ENCODE assay signal across 29 mouse cellular contexts in the genomic region with DNA sequence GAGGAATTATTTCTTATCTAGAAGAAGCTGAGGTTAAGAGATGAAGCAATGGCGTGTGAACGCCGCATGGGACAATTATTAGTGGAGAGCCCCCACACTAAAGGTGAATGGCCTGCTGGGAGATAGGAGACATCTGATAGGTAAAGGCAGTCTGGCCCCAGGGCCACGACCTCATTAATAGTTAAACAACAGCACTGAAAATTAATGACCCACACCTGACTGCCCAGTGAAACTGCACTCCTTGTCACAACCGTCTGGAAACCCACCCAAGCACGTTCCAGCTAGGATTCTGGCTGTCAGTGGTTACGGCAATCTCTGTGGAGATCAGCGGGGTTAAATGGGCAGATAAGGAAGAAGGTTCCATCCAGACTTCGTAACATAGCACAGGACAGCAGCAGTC.
DNase-seq lines count a peak whose midpoint lies in the region; ATAC-seq and TF ChIP-seq lines count a peak whose summit lies in the region.
"Had no signal": no experiment of that assay in that cellular context is flagged by ENCODE, and none has a peak within 500 bp of the region (broad histone marks: within the 10 kb centered on the region; RNA-seq: fewer than 3 reads in every experiment).

No protein-coding gene starts in this region.

- no peaks in the 10 kb centered on the region for H3K9me3 ChIP-seq in forebrain, embryonic 12.5 days
- no peaks in the 10 kb centered on the region for H3K9me3 ChIP-seq in forebrain, postnatal 0 days (ENCODE audit: low read length)
- no peaks in the 10 kb centered on the region for H3K9me3 ChIP-seq in hindbrain, embryonic 16.5 days (ENCODE audit: control insufficient read depth, low read length)
- H3K9me3 ChIP-seq in hindbrain, postnatal 0 days (ENCODE audit: low read length) = no peaks in the 10 kb centered on the region
- no peaks in the 10 kb centered on the region for H3K9me3 ChIP-seq in kidney, postnatal 0 days (replicated peaks; ENCODE audit: low read length)
- H3K9me3 ChIP-seq in neural tube, embryonic 11.5 days (ENCODE audit: control insufficient read depth, low read length) = no peaks in the 10 kb centered on the region
- H3K9me3 ChIP-seq: embryonic facial prominence, embryonic 13.5 days; forebrain, embryonic 10.5 days; heart, embryonic 10.5 days; heart, embryonic 15.5 days; limb, embryonic 13.5 days had no signal

- H3K4me1 ChIP-seq in forebrain, embryonic 12.5 days = peaks cover 8% of the 10 kb centered on the region; the same call in 1 of the 2 replicates
- no peaks in the 10 kb centered on the region for H3K4me1 ChIP-seq in forebrain, postnatal 0 days (ENCODE audit: insufficient read depth)
- H3K4me1 ChIP-seq in hindbrain, embryonic 16.5 days (ENCODE audit: control insufficient read depth, insufficient read depth, low read depth, low read length) = no peaks in the 10 kb centered on the region
- H3K4me1 ChIP-seq in hindbrain, postnatal 0 days (ENCODE audit: insufficient read depth, low read length) = no peaks in the 10 kb centered on the region
- H3K4me1 ChIP-seq in kidney, postnatal 0 days (replicated peaks; ENCODE audit: insufficient read depth, low read length) = peaks cover 14% of the 10 kb centered on the region; the same call in 1 of the 2 replicates
- H3K4me1 ChIP-seq in neural tube, embryonic 11.5 days (ENCODE audit: control insufficient read depth, insufficient read depth, low read length) = peaks cover 11% of the 10 kb centered on the region; the same call in 1 of the 2 replicates
- H3K4me1 ChIP-seq: megakaryocyte, embryonic 14.5 days had no signal

- 80% methylated on average over 9 of the region's 9 CpGs for WGBS in forebrain, embryonic 12.5 days
- WGBS in forebrain, postnatal 0 days = 86% methylated on average over 9 of the region's 9 CpGs
- WGBS in hindbrain, embryonic 16.5 days = 81% methylated on average over 9 of the region's 9 CpGs
- 83% methylated on average over 9 of the region's 9 CpGs for WGBS in hindbrain, postnatal 0 days
- WGBS in kidney, postnatal 0 days = 33% methylated on average over 9 of the region's 9 CpGs
- WGBS in neural tube, embryonic 11.5 days = 64% methylated on average over 9 of the region's 9 CpGs

- H3K27ac ChIP-seq in forebrain, embryonic 12.5 days = no peak overlapping the region
- no peak overlapping the region for H3K27ac ChIP-seq in forebrain, postnatal 0 days (ENCODE audit: low read depth, low read length)
- no peak overlapping the region for H3K27ac ChIP-seq in hindbrain, embryonic 16.5 days (ENCODE audit: low read depth, low read length)
- H3K27ac ChIP-seq in hindbrain, postnatal 0 days = no peak overlapping the region
- H3K27ac ChIP-seq in kidney, postnatal 0 days = no peak overlapping the region
- H3K27ac ChIP-seq in neural tube, embryonic 11.5 days (ENCODE audit: low read depth, low read length) = 0 out of 2 replicates have a peak overlapping the region, but pooled peaks have one; percentile 11
- H3K27ac ChIP-seq: embryonic facial prominence, embryonic 13.5 days; forebrain, embryonic 10.5 days; heart, embryonic 10.5 days; heart, embryonic 15.5 days; layer of hippocampus, adult 2 months; limb, embryonic 13.5 days had no signal

- no peak overlapping the region for H3K4me2 ChIP-seq in forebrain, embryonic 12.5 days
- H3K4me2 ChIP-seq in forebrain, postnatal 0 days (ENCODE audit: low read depth) = no peak overlapping the region
- no peak overlapping the region for H3K4me2 ChIP-seq in hindbrain, embryonic 16.5 days (ENCODE audit: low read length)
- no peak overlapping the region for H3K4me2 ChIP-seq in hindbrain, postnatal 0 days (ENCODE audit: low read depth, low read length)
- H3K4me2 ChIP-seq in kidney, postnatal 0 days (ENCODE audit: low read length) = peak overlapping the region; percentile 34; the same call in 1 of the 2 replicates
- no peak overlapping the region for H3K4me2 ChIP-seq in neural tube, embryonic 11.5 days (ENCODE audit: low read depth)
- H3K4me2 ChIP-seq: embryonic facial prominence, embryonic 13.5 days; heart, embryonic 15.5 days; limb, embryonic 13.5 days; liver, embryonic 11.5 days had no signal

- no peak overlapping the region for H3K4me3 ChIP-seq in forebrain, embryonic 12.5 days (replicated peaks)
- no peak overlapping the region for H3K4me3 ChIP-seq in forebrain, postnatal 0 days (ENCODE audit: low read depth, low read length)
- H3K4me3 ChIP-seq in hindbrain, embryonic 16.5 days (ENCODE audit: low read length) = no peak overlapping the region
- H3K4me3 ChIP-seq in hindbrain, postnatal 0 days (ENCODE audit: low read length) = no peak overlapping the region
- no peak overlapping the region for H3K4me3 ChIP-seq in kidney, postnatal 0 days (replicated peaks; ENCODE audit: low read depth, low read length)
- H3K4me3 ChIP-seq in neural tube, embryonic 11.5 days (ENCODE audit: low read depth, low read length) = no peak overlapping the region
- H3K4me3 ChIP-seq: embryonic facial prominence, embryonic 13.5 days; forebrain, embryonic 10.5 days; heart, embryonic 10.5 days; heart, embryonic 15.5 days; layer of hippocampus, adult 2 months; limb, embryonic 13.5 days; megakaryocyte, embryonic 14.5 days had no signal

- 0 out of 2 replicates have a peak, but pooled peaks have one; percentile 14 for ATAC-seq in forebrain, embryonic 12.5 days (ENCODE audit: low FRiP score)
- no peak for ATAC-seq in forebrain, postnatal 0 days
- ATAC-seq in hindbrain, embryonic 16.5 days = 0 out of 2 replicates have a peak, but pooled peaks have one; percentile 11
- ATAC-seq in hindbrain, postnatal 0 days = no peak
- peak; percentile 63 for ATAC-seq in kidney, postnatal 0 days (replicated peaks; ENCODE audit: low FRiP score, low read depth)
- ATAC-seq in neural tube, embryonic 11.5 days (ENCODE audit: insufficient read depth, low FRiP score, low TSS enrichment) = peak; percentile 64
- ATAC-seq: activated CD4-positive, CD25-positive, alpha-beta regulatory T cell, adult 4 months; forebrain, embryonic 16.5 days had no signal

- no peak for TF ChIP-seq CTCF in forebrain, postnatal 0 days (IDR thresholded peaks at IDR 0.05; ENCODE audit: low read depth)
- TF ChIP-seq CTCF in hindbrain, postnatal 0 days (IDR thresholded peaks at IDR 0.05; ENCODE audit: low read depth) = no peak
- TF ChIP-seq CTCF in kidney, postnatal 0 days (IDR thresholded peaks at IDR 0.05; ENCODE audit: low read depth) = no peak

- H3K36me3 ChIP-seq in forebrain, embryonic 12.5 days (replicated peaks) = no peaks in the 10 kb centered on the region
- no peaks in the 10 kb centered on the region for H3K36me3 ChIP-seq in forebrain, postnatal 0 days (ENCODE audit: insufficient read depth)
- no peaks in the 10 kb centered on the region for H3K36me3 ChIP-seq in hindbrain, embryonic 16.5 days (ENCODE audit: control insufficient read depth, insufficient read depth, low read length)
- no peaks in the 10 kb centered on the region for H3K36me3 ChIP-seq in hindbrain, postnatal 0 days (ENCODE audit: insufficient read depth, low read length)
- H3K36me3 ChIP-seq in kidney, postnatal 0 days (ENCODE audit: insufficient read depth, low read length) = no peaks in the 10 kb centered on the region
- H3K36me3 ChIP-seq in neural tube, embryonic 11.5 days (ENCODE audit: control insufficient read depth, insufficient read depth, low read length) = no peaks in the 10 kb centered on the region
- H3K36me3 ChIP-seq: embryonic facial prominence, embryonic 13.5 days; forebrain, embryonic 10.5 days; heart, embryonic 10.5 days; heart, embryonic 15.5 days; limb, embryonic 13.5 days had no signal

- no peak overlapping the region for H3K9ac ChIP-seq in forebrain, embryonic 12.5 days
- H3K9ac ChIP-seq in forebrain, postnatal 0 days = no peak overlapping the region
- no peak overlapping the region for H3K9ac ChIP-seq in hindbrain, embryonic 16.5 days (ENCODE audit: low read depth, low read length)
- H3K9ac ChIP-seq in hindbrain, postnatal 0 days (replicated peaks; ENCODE audit: low read length) = no peak overlapping the region
- no peak overlapping the region for H3K9ac ChIP-seq in kidney, postnatal 0 days (ENCODE audit: low read depth, low read length)
- no peak overlapping the region for H3K9ac ChIP-seq in neural tube, embryonic 11.5 days (ENCODE audit: low read length)
- H3K9ac ChIP-seq: embryonic facial prominence, embryonic 13.5 days; heart, embryonic 15.5 days; limb, embryonic 13.5 days had no signal

- DNase-seq in forebrain, postnatal 0 days = no peak
- DNase-seq in hindbrain, postnatal 0 days (ENCODE audit: low spot score) = no peak
- peak; percentile 64 for DNase-seq in kidney, postnatal 0 days (ENCODE audit: low spot score)
- DNase-seq in kidney, adult 8-10 months = no peak
- DNase-seq in neural tube, embryonic 11.5 days (ENCODE audit: low spot score) = peak; percentile 38
- no peak for DNase-seq in neural tube, embryonic 10.5 days (ENCODE audit: extremely low spot score, low spot score)
- DNase-seq: adrenal gland, adult 2 months; adrenal gland, postnatal 36 days; cerebellum, adult 18-20 months; cerebellum, postnatal 10 days; gastrocnemius, postnatal 10 days; kidney, postnatal 14 days; lung, postnatal 4 days; midbrain, embryonic 14.5 days; spleen, adult 18-20 months; thymus, postnatal 25 days had no signal

- no peaks in the 10 kb centered on the region for H3K27me3 ChIP-seq in forebrain, embryonic 12.5 days
- H3K27me3 ChIP-seq in forebrain, postnatal 0 days (ENCODE audit: insufficient read depth, low read length) = no peaks in the 10 kb centered on the region
- H3K27me3 ChIP-seq in hindbrain, embryonic 16.5 days (replicated peaks; ENCODE audit: control insufficient read depth, insufficient read depth, low read length) = no peaks in the 10 kb centered on the region
- no peaks in the 10 kb centered on the region for H3K27me3 ChIP-seq in hindbrain, postnatal 0 days (ENCODE audit: insufficient read depth, low read length)
- H3K27me3 ChIP-seq in kidney, postnatal 0 days (ENCODE audit: insufficient read depth, low read length) = no peaks in the 10 kb centered on the region
- no peaks in the 10 kb centered on the region for H3K27me3 ChIP-seq in neural tube, embryonic 11.5 days (ENCODE audit: control insufficient read depth, insufficient read depth, low read length)
- H3K27me3 ChIP-seq: CH12.LX; embryonic facial prominence, embryonic 13.5 days; heart, embryonic 15.5 days; megakaryocyte, embryonic 14.5 days had no signal

Comparison
In these comparisons a context has a peak if more than half of its experiments do, and no peak if none do; other contexts are left out.
1. ATAC-seq: peak in forebrain, embryonic 12.5 days (single experiment), hindbrain, embryonic 16.5 days (single experiment), kidney, postnatal 0 days (single experiment) and neural tube, embryonic 11.5 days (single experiment); none in forebrain, postnatal 0 days (single experiment) and hindbrain, postnatal 0 days (single experiment).
2. DNase-seq: peak in kidney, postnatal 0 days (single experiment) and neural tube, embryonic 11.5 days (single experiment); none in forebrain, postnatal 0 days (single experiment), hindbrain, postnatal 0 days (single experiment), kidney, adult 8-10 months (0 of 2) and neural tube, embryonic 10.5 days (single experiment).